Mouse (Mus musculus) embryonic facial prominence, embryonic 14.5 days (tissue): ENCODE data around the gene Zfp119b. TPM values are rescaled to one million over a fixed set of nuclear protein-coding genes. Genes with fewer than 3 reads are reported as not detected.

ENCODE experiments used
- ATAC-seq: fragments of 200-750 bp; cut with Nextera tagmentation; 2 replicates; pipeline ENCODE4 v1.8.0; 2017; ENCODE audit warnings: low read depth, moderate number of reproducible peaks, moderate TSS enrichment
- DNase-seq: peaks from one replicate; pipeline ENCODE4 v3.0.0-alpha.2; 2015; ENCODE audit warnings: low spot score
- H3K27ac ChIP-seq: fragments of 300-500 bp; sonication (generic); replicated peaks from 2 replicates; pipeline ENCODE4 v1.5.1; 2014; ENCODE audit warnings: low read depth, mild to moderate bottlenecking, low read length, moderate library complexity
- H3K27me3 ChIP-seq: fragments of 300-500 bp; sonication (generic); replicated peaks from 2 replicates; pipeline ENCODE4 v1.6.1; 2014; ENCODE audit warnings: low read length; ENCODE audit not compliant: control insufficient read depth, insufficient read depth
- H3K36me3 ChIP-seq: fragments of 300-500 bp; sonication (generic); 2 replicates; pipeline ENCODE4 v1.6.1; 2014; ENCODE audit warnings: low read length, mixed read lengths; ENCODE audit not compliant: control insufficient read depth, insufficient read depth
- H3K4me1 ChIP-seq: fragments of 300-500 bp; sonication (generic); 2 replicates; pipeline ENCODE4 v1.6.1; 2014; ENCODE audit warnings: antibody characterized with exemption, low read length; ENCODE audit not compliant: control insufficient read depth, insufficient read depth
- H3K4me2 ChIP-seq: fragments of 300-500 bp; sonication (generic); 2 replicates; pipeline ENCODE4 v1.6.1; 2014; ENCODE audit warnings: low read depth, mild to moderate bottlenecking, low read length, moderate library complexity, mixed read lengths
- H3K4me3 ChIP-seq: fragments of 300-500 bp; sonication (generic); 2 replicates; pipeline ENCODE4 v1.5.1; 2014; ENCODE audit warnings: low read depth, mild to moderate bottlenecking, low read length
- H3K9ac ChIP-seq: fragments of 300-500 bp; sonication (generic); 2 replicates; pipeline ENCODE4 v1.6.1; 2014; ENCODE audit warnings: low read depth, mild to moderate bottlenecking, low read length, moderate library complexity, mixed read lengths
- H3K9me3 ChIP-seq: fragments of 300-500 bp; sonication (generic); 2 replicates; pipeline ENCODE4 v1.6.1; 2016; ENCODE audit warnings: low read length; ENCODE audit not compliant: control insufficient read depth
- WGBS: fragments of 180-500 bp; shearing (Covaris S2); extraction: QIAGEN DNeasy Blood & Tissue Kit; methylation state at CpG from one replicate; pipeline ENCODE4 v1.1.7; 2014; 5-methylcytosine and 5-hydroxymethylcytosine counted together
- polyA plus RNA-seq: library from polyadenylated mRNA; unstranded; fragments of >200 nt; fragmentation: Nextera tagmentation; extraction: Ambion mirVana; gene quantifications from 2 replicates; pipeline ENCODE4 v1.2.1, GENCODE M21; 2014

Zfp119b gene
- polyA plus RNA-seq, 1 experiment from 2014 or later = 6.0 TPM

GRCm38 (mm10) chr17:55960791-55961190 is 11.5 kb upstream of the Zfp119b start:
- Histone ChIP-seq H3K27me3 (no peaks in the 10 kb centered on the region), H3K9me3 (no peaks in the 10 kb centered on the region), H3K9ac (no peak overlapping the region), H3K4me3 (no peak overlapping the region), H3K4me2 (no peak overlapping the region), H3K4me1 (peaks cover 16% of the 10 kb centered on the region), H3K36me3 (peaks cover 35% of the 10 kb centered on the region), H3K27ac (no peak overlapping the region)
- ATAC-seq (no peak), DNase-seq (no peak)

- ATAC-seq (no peak), DNase-seq (no peak)
- Histone ChIP-seq H3K27me3 (no peaks in the 10 kb centered on the region), H3K9ac (peak overlapping the region; percentile 71), H3K4me1 (peaks cover 16% of the 10 kb centered on the region), H3K27ac (peak overlapping the region; percentile 96), H3K9me3 (no peaks in the 10 kb centered on the region), H3K4me3 (peak overlapping the region; percentile 59), H3K36me3 (peaks cover 29% of the 10 kb centered on the region), H3K4me2 (peak overlapping the region; percentile 74)
- 75% methylated on average over 10 of the region's 10 CpGs for WGBS
Observed at GRCm38 (mm10) chr17:55959946-55960740, 10.8 kb upstream of the Zfp119b start.

GRCm38 (mm10) chr17:55958918-55959728 is 9.8 kb upstream of the Zfp119b start, which contains the start of gene Yju2:
TSS of gene Yju2 (plus strand) at chr17:55959099.
- Histone ChIP-seq H3K4me3 (peak within 1 kb of the TSS; percentile 59), H3K9me3 (no peaks in the 10 kb centered on the region), H3K27me3 (no peaks in the 10 kb centered on the region), H3K4me1 (peaks cover 16% of the 10 kb centered on the region), H3K4me2 (peak within 1 kb of the TSS; percentile 74), H3K9ac (peak within 1 kb of the TSS; percentile 71), H3K27ac (peak within 1 kb of the TSS; percentile 96), H3K36me3 (peaks cover 19% of the 10 kb centered on the region; the same call in 1 of the 2 replicates)
- whole genome bisulfite sequencing = under 1% methylated on average over 45 of the region's 46 CpGs
- DNase-seq (peak; percentile 98), ATAC-seq (peak; percentile 95)

- 28% methylated on average over 2 of the region's 2 CpGs for WGBS
- no peaks in the 10 kb centered on the region for H3K9me3 ChIP-seq
- peaks cover 14% of the 10 kb centered on the region; the same call in 1 of the 2 replicates for H3K36me3 ChIP-seq
- H3K4me1 ChIP-seq = peaks cover 16% of the 10 kb centered on the region
- DNase-seq (no peak), ATAC-seq (no peak)
- peak overlapping the region; percentile 74 for H3K4me2 ChIP-seq
- H3K4me3 ChIP-seq = peak overlapping the region; percentile 59
- no peaks in the 10 kb centered on the region for H3K27me3 ChIP-seq
- peak overlapping the region; percentile 96 for H3K27ac ChIP-seq
- H3K9ac ChIP-seq = peak overlapping the region; percentile 71
Observed at GRCm38 (mm10) chr17:55958584-55958886, 9.2 kb upstream of the Zfp119b start.

- no peaks in the 10 kb centered on the region for H3K9me3 ChIP-seq
- DNase-seq (no peak), ATAC-seq (no peak)
- peak overlapping the region; percentile 74 for H3K4me2 ChIP-seq
- H3K9ac ChIP-seq = peak overlapping the region; percentile 71
- 75% methylated on average over 13 of the region's 13 CpGs for WGBS
- peak overlapping the region; percentile 59 for H3K4me3 ChIP-seq
- H3K4me1 ChIP-seq = peaks cover 16% of the 10 kb centered on the region
- peaks cover 14% of the 10 kb centered on the region; the same call in 1 of the 2 replicates for H3K36me3 ChIP-seq
- peak overlapping the region; percentile 96 for H3K27ac ChIP-seq
- H3K27me3 ChIP-seq = no peaks in the 10 kb centered on the region
Observed at GRCm38 (mm10) chr17:55957726-55958583, 8.7 kb upstream of the Zfp119b start.

GRCm38 (mm10) chr17:55957168-55957567 is 7.9 kb upstream of the Zfp119b start:
- Histone ChIP-seq H3K9me3 (no peaks in the 10 kb centered on the region), H3K36me3 (peaks cover 14% of the 10 kb centered on the region; the same call in 1 of the 2 replicates), H3K9ac (no peak overlapping the region), H3K27me3 (no peaks in the 10 kb centered on the region), H3K4me2 (no peak overlapping the region), H3K4me3 (no peak overlapping the region), H3K4me1 (peaks cover 16% of the 10 kb centered on the region), H3K27ac (no peak overlapping the region)
- WGBS = 17% methylated on average over 9 of the region's 9 CpGs
- ATAC-seq (no peak), DNase-seq (peak; percentile 76)

- Histone ChIP-seq H3K4me3 (peak overlapping the region; percentile 46), H3K9me3 (no peaks in the 10 kb centered on the region), H3K27me3 (no peaks in the 10 kb centered on the region), H3K9ac (0 out of 2 replicates have a peak overlapping the region, but pooled peaks have one; percentile 56), H3K4me2 (peak overlapping the region; percentile 70), H3K4me1 (peaks cover 16% of the 10 kb centered on the region), H3K27ac (no peak overlapping the region), H3K36me3 (peaks cover 8% of the 10 kb centered on the region; the same call in 1 of the 2 replicates)
- 40% methylated on average over 6 of the region's 6 CpGs for WGBS
- ATAC-seq = no peak
- DNase-seq = no peak
Observed at GRCm38 (mm10) chr17:55956591-55956990, 7.3 kb upstream of the Zfp119b start.

GRCm38 (mm10) chr17:55956129-55956528 is 6.8 kb upstream of the Zfp119b start:
- ATAC-seq (peak; percentile 24; the same call in 1 of the 2 replicates), DNase-seq (peak; percentile 84)
- H3K27me3 ChIP-seq = no peaks in the 10 kb centered on the region
- H3K4me2 ChIP-seq = peak overlapping the region; percentile 70
- H3K4me3 ChIP-seq = peak overlapping the region; percentile 46
- peak overlapping the region; percentile 56 for H3K9ac ChIP-seq
- peaks cover 3% of the 10 kb centered on the region; the same call in 1 of the 2 replicates for H3K36me3 ChIP-seq
- H3K4me1 ChIP-seq = peaks cover 16% of the 10 kb centered on the region
- H3K9me3 ChIP-seq = no peaks in the 10 kb centered on the region
- WGBS = 1% methylated on average over 16 of the region's 26 CpGs
- H3K27ac ChIP-seq = no peak overlapping the region
